18 mouse cellular contexts compared by ENCODE assay signal in genomic region chr2:54061039-54061438, GRCm38 (mm10). TPM values are rescaled to one million over a fixed set of nuclear protein-coding genes. Genes with fewer than 3 reads are reported as not detected.
"Had no signal": no experiment of that assay in that cellular context is flagged by ENCODE, and none has a peak within 500 bp of the region (broad histone marks: within the 10 kb centered on the region; RNA-seq: fewer than 3 reads in every experiment).

No protein-coding gene starts in this region.

- H3K4me1 ChIP-seq: neural tube, embryonic 13.5 days; neural tube, embryonic 15.5 days; stomach, embryonic 15.5 days had no signal

- H3K4me3 ChIP-seq: neural tube, embryonic 13.5 days; neural tube, embryonic 15.5 days; stomach, embryonic 15.5 days had no signal

- H3K9me3 ChIP-seq: neural tube, embryonic 13.5 days; neural tube, embryonic 15.5 days; stomach, embryonic 15.5 days had no signal

- H3K4me2 ChIP-seq: neural tube, embryonic 13.5 days; neural tube, embryonic 15.5 days; stomach, embryonic 15.5 days had no signal

- H3K36me3 ChIP-seq: neural tube, embryonic 13.5 days; neural tube, embryonic 15.5 days; stomach, embryonic 15.5 days had no signal

- DNase-seq: retina, postnatal 1 day; right cerebral cortex, adult 18-20 months; right cerebral cortex, postnatal 14 days; right cerebral cortex, postnatal 25 days; right cerebral cortex, postnatal 4 days; spleen, adult 18-20 months; thymus, adult 18-20 months; thymus, adult 2 months; thymus, postnatal 14 days; thymus, postnatal 25 days; thymus, postnatal 36 days; thymus, postnatal 4 days had no signal

- H3K9ac ChIP-seq: neural tube, embryonic 13.5 days; neural tube, embryonic 15.5 days; stomach, embryonic 15.5 days had no signal

- H3K27me3 ChIP-seq: neural tube, embryonic 13.5 days; neural tube, embryonic 15.5 days; stomach, embryonic 15.5 days had no signal

- H3K27ac ChIP-seq: neural tube, embryonic 13.5 days; neural tube, embryonic 15.5 days; stomach, embryonic 15.5 days; stomach, postnatal 0 days had no signal

RNA-seq across cellular contexts. Expression of gene Rprm, which starts 24.3 kb away (rescaled TPM):
- total RNA-seq: neutrophil, adult 5-6 weeks had no signal
- polyA plus RNA-seq: testis, adult 2 months had no signal
